Mouse (Mus musculus) heart, embryonic 14.5 days (tissue): Measurements from ENCODE around the gene Slc25a19. TPM values are rescaled to one million over a fixed set of nuclear protein-coding genes. Genes with fewer than 3 reads are reported as not detected.

Experiments used
- polyA plus RNA-seq: library from polyadenylated mRNA; unstranded; fragments of >200 nt; fragmentation: Nextera tagmentation; extraction: Ambion mirVana; gene quantifications from 2 replicates; pipeline ENCODE4 v1.2.1, GENCODE M21; 2014

Gene Slc25a19
- polyA plus RNA-seq, 1 experiment from 2014 or later, result 42.8 TPM

Other genes with a start within 250 kb of the Slc25a19 start
- gene Cdr2l, start 246.4 kb downstream of the Slc25a19 start, polyA plus RNA-seq, result 10.3 and 10.5 TPM in 2 replicates
- 191 and 195 TPM in 2 replicates for gene Mrpl58, start 224.5 kb downstream of the Slc25a19 start, polyA plus RNA-seq
- 2,259 and 2,271 TPM in 2 replicates for gene Atp5h, start 208.3 kb downstream of the Slc25a19 start, polyA plus RNA-seq
- gene Kctd2, start 208.2 kb downstream of the Slc25a19 start, polyA plus RNA-seq, result 19.3 and 23.5 TPM in 2 replicates
- 0.14 TPM in 1 of 2 replicates, not detected in the other for gene Trim80, start 187.8 kb downstream of the Slc25a19 start, polyA plus RNA-seq
- gene Slc16a5, start 165.8 kb downstream of the Slc25a19 start, polyA plus RNA-seq, result 0.08 and 0.26 TPM in 2 replicates
- gene Armc7, start 152.6 kb downstream of the Slc25a19 start, polyA plus RNA-seq, result 5.5 and 7.5 TPM in 2 replicates
- gene Nt5c, start 136.4 kb downstream of the Slc25a19 start, polyA plus RNA-seq, result 54.5 and 56.2 TPM in 2 replicates
- 511 and 538 TPM in 2 replicates for gene Jpt1, start 113.9 kb downstream of the Slc25a19 start, polyA plus RNA-seq
- gene Sumo2, start 92.0 kb downstream of the Slc25a19 start, polyA plus RNA-seq, result 600 and 636 TPM in 2 replicates
- gene Nup85, start 63.9 kb downstream of the Slc25a19 start, polyA plus RNA-seq, result 85.2 and 89.3 TPM in 2 replicates
- gene Mrps7, start 24.4 kb downstream of the Slc25a19 start, polyA plus RNA-seq, result 79.9 and 87.4 TPM in 2 replicates
- 16.1 and 17.2 TPM in 2 replicates for gene Gga3, start 24.2 kb downstream of the Slc25a19 start, polyA plus RNA-seq
- gene Mif4gd, start 15.3 kb downstream of the Slc25a19 start, polyA plus RNA-seq, result 31.7 and 32.3 TPM in 2 replicates
- gene Grb2, start 80.3 kb upstream of the Slc25a19 start, polyA plus RNA-seq, result 59.4 and 63.9 TPM in 2 replicates
- gene Tmem94, start 137.1 kb upstream of the Slc25a19 start, polyA plus RNA-seq, result 27.1 and 28.7 TPM in 2 replicates
- 21.0 and 21.1 TPM in 2 replicates for gene Caskin2, start 185.3 kb upstream of the Slc25a19 start, polyA plus RNA-seq
- 18.9 and 24.2 TPM in 2 replicates for gene Tsen54, start 186.4 kb upstream of the Slc25a19 start, polyA plus RNA-seq
- gene Llgl2, start 195.8 kb upstream of the Slc25a19 start, polyA plus RNA-seq, result 14.5 and 15.5 TPM in 2 replicates
- gene Myo15b, start 230.1 kb upstream of the Slc25a19 start, polyA plus RNA-seq, result 0.09 and 0.22 TPM in 2 replicates